40 mouse cellular contexts compared by ENCODE assay signal in genomic region chr8:109615569-109615968, GRCm38 (mm10). TPM values are rescaled to one million over a fixed set of nuclear protein-coding genes. Genes with fewer than 3 reads are reported as not detected.
"Had no signal": no experiment of that assay in that cellular context is flagged by ENCODE, and none has a peak within 500 bp of the region (broad histone marks: within the 10 kb centered on the region; RNA-seq: fewer than 3 reads in every experiment).

No protein-coding gene starts in this region.

- H3K4me3 ChIP-seq: heart, embryonic 10.5 days; heart, embryonic 12.5 days; heart, embryonic 13.5 days; heart, embryonic 15.5 days; hindbrain, embryonic 10.5 days; hindbrain, embryonic 12.5 days; hindbrain, embryonic 13.5 days; hindbrain, embryonic 15.5 days; intestine, embryonic 15.5 days; kidney, embryonic 15.5 days; layer of hippocampus, adult 2 months; left cerebral cortex, adult 2 months had no signal

- H3K27me3 ChIP-seq: heart, embryonic 15.5 days; hindbrain, embryonic 12.5 days; hindbrain, embryonic 13.5 days; hindbrain, embryonic 15.5 days; intestine, embryonic 15.5 days; kidney, embryonic 15.5 days had no signal

- H3K27ac ChIP-seq: heart, embryonic 10.5 days; heart, embryonic 13.5 days; heart, embryonic 15.5 days; hindbrain, embryonic 10.5 days; hindbrain, embryonic 12.5 days; hindbrain, embryonic 13.5 days; hindbrain, embryonic 14.5 days; hindbrain, embryonic 15.5 days; hindbrain, postnatal 0 days; intestine, embryonic 15.5 days; kidney, embryonic 15.5 days; kidney, postnatal 0 days; layer of hippocampus, adult 2 months; left cerebral cortex, adult 2 months had no signal

- H3K9ac ChIP-seq: heart, embryonic 12.5 days; heart, embryonic 13.5 days; heart, embryonic 15.5 days; hindbrain, embryonic 12.5 days; hindbrain, embryonic 13.5 days; hindbrain, embryonic 14.5 days; hindbrain, embryonic 15.5 days; intestine, embryonic 15.5 days; kidney, embryonic 15.5 days had no signal

- ATAC-seq: hindbrain, embryonic 16.5 days; hindbrain, postnatal 0 days; intestine, embryonic 15.5 days; intestine, embryonic 16.5 days; intestine, postnatal 0 days had no signal

- H3K36me3 ChIP-seq: heart, embryonic 10.5 days; heart, embryonic 12.5 days; heart, embryonic 13.5 days; heart, embryonic 15.5 days; hindbrain, embryonic 10.5 days; hindbrain, embryonic 12.5 days; hindbrain, embryonic 13.5 days; hindbrain, embryonic 15.5 days; intestine, embryonic 15.5 days; kidney, embryonic 15.5 days had no signal

- H3K4me2 ChIP-seq: heart, embryonic 11.5 days; heart, embryonic 12.5 days; heart, embryonic 13.5 days; heart, embryonic 15.5 days; hindbrain, embryonic 12.5 days; hindbrain, embryonic 13.5 days; hindbrain, embryonic 14.5 days; hindbrain, embryonic 15.5 days; intestine, embryonic 15.5 days; kidney, embryonic 15.5 days had no signal

- DNase-seq: heart, postnatal 10 days; heart, postnatal 14 days; heart, postnatal 36 days; heart, postnatal 4 days; kidney, adult 11 months; kidney, adult 18-20 months; kidney, adult 2 months; kidney, adult 8-10 months; kidney, adult 9 months; kidney, postnatal 10 days; kidney, postnatal 14 days; kidney, postnatal 25 days; kidney, postnatal 36 days; kidney, postnatal 4 days; layer of hippocampus, adult 9-11 months; layer of hippocampus, postnatal 36 days had no signal

- H3K9me3 ChIP-seq: heart, embryonic 10.5 days; heart, embryonic 13.5 days; heart, embryonic 15.5 days; hindbrain, embryonic 12.5 days; hindbrain, embryonic 15.5 days; intestine, embryonic 15.5 days; kidney, embryonic 15.5 days had no signal

- H3K4me1 ChIP-seq: heart, embryonic 10.5 days; heart, embryonic 12.5 days; heart, embryonic 15.5 days; hindbrain, embryonic 10.5 days; hindbrain, embryonic 12.5 days; hindbrain, embryonic 13.5 days; hindbrain, embryonic 15.5 days; intestine, embryonic 15.5 days; kidney, embryonic 15.5 days had no signal

RNA-seq across cellular contexts. Expression of gene Pkd1l3, which starts 1.3 kb away (rescaled TPM):
- total RNA-seq: heart, postnatal 25 days; heart, postnatal 36 days; heart, postnatal 4 days had no signal
- polyA plus RNA-seq: heart, embryonic 14.5 days; intestine, postnatal 0 days; kidney, postnatal 0 days had no signal

RNA-seq across cellular contexts. Expression of gene Hp, which starts 36.6 kb away (rescaled TPM):
- total RNA-seq: hindbrain, postnatal 0 days; layer of hippocampus, adult 18-20 months; layer of hippocampus, adult 2 months; layer of hippocampus, postnatal 14 days; layer of hippocampus, postnatal 25 days; layer of hippocampus, postnatal 36 days; left cerebral cortex, adult 2 months had no signal
